Mouse (Mus musculus) neural tube, postnatal 0 days (tissue): ENCODE results near the gene Ppm1f. TPM values are rescaled to one million over a fixed set of nuclear protein-coding genes. Genes with fewer than 3 reads are reported as not detected.

Experiments
- polyA plus RNA-seq: library from polyadenylated mRNA; unstranded; fragments of >200 nt; fragmentation: Nextera tagmentation; extraction: Ambion mirVana; gene quantifications from 2 replicates; pipeline ENCODE4 v1.2.1, GENCODE M21; 2015

The Ppm1f gene
- polyA plus RNA-seq = 14.9 and 16.7 TPM in 2 replicates

DNA sequence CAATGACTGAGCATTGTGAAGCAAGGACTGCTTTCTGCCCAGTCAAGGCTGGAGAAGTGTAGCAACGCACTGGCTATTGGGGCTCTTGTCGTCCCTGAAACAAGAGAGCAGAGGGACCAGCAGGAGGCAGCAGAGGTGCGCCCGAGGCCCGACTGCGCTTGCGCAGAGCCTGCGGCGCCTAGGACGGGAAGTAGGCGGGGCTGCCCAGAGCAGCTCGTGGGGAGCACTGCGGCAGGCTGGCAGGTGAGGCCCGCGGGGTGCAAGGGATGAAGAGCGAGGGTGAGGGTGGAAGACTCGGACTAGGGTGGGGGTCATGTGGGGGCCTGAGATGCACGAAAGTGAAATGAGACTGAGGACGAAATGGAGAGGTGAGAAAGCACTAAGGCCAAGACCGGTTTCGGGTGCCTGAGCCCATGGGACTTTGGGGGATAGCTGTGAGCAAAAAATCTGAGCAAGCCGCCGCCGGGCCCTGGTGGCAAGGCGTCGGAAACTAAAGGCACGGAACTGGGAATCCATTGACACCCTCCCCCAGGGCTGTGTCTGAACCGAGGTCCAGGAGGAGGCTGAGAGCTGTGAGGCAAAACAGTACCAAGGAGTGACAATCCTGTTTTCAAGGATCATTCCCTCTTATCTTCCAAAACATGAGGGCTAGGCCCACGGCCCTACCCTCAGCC, at the start of gene Ppm1f:
Gene Ppm1f (plus strand): TSS at position 88 of the 674 bp plus-strand sequence.

DNA sequence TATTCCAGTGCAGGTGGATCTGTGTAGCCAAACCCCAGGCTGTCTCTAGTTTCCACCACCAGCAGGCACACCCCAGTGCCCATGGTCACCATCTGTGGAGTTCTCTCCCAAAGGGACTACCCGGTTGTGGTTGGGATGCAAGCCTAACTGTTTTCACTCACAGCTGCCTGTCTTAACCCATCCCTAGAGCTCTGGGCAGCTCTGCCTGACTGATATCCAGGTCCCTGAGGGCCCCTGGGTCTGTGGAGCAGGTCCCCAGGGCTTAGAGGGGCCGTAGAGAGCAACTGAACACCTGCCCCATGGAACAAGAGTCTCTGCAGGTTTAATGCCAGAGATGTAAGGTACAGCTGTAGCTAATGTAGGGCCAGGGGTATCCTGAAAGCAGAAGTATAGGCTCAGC, 32.3 kb upstream of the Ppm1f start, which contains the start of gene Igll1:
Gene Igll1 (minus strand): TSS at position 8 of the 400 bp plus-strand sequence.

GRCm38 (mm10) chr16:16870617-16871331, 25.5 kb upstream of the Ppm1f start, which contains the start of the genes Top3b and Vpreb1:
Top3b (plus strand) TSS chr16:16870736.
Vpreb1 (minus strand) TSS chr16:16870843.

Other genes starting within 250 kb of the Ppm1f start
- not detected in 2 replicates for gene Olfr19, start 220.1 kb upstream of the Ppm1f start, polyA plus RNA-seq
- 13.4 and 15.8 TPM in 2 replicates for gene Spag6l, start 67.0 kb upstream of the Ppm1f start, polyA plus RNA-seq
- gene Igll1, start 32.5 kb upstream of the Ppm1f start, polyA plus RNA-seq = 0.36 TPM in 1 of 2 replicates, not detected in the other
- gene Top3b, start 25.7 kb upstream of the Ppm1f start, polyA plus RNA-seq = 56.2 and 56.3 TPM in 2 replicates
- gene Vpreb1, start 25.6 kb upstream of the Ppm1f start, polyA plus RNA-seq = 0.52 and 0.58 TPM in 2 replicates
- 194 and 219 TPM in 2 replicates for gene Mapk1, start 86.9 kb downstream of the Ppm1f start, polyA plus RNA-seq
- gene Ypel1, start 173.2 kb downstream of the Ppm1f start, polyA plus RNA-seq = 45.9 and 60.6 TPM in 2 replicates
- 97.5 and 103 TPM in 2 replicates for gene Ppil2, start 214.8 kb downstream of the Ppm1f start, polyA plus RNA-seq
- gene 2610318N02Rik, start 228.7 kb downstream of the Ppm1f start, polyA plus RNA-seq = 4.6 and 4.8 TPM in 2 replicates
- 24.5 and 25.6 TPM in 2 replicates for gene Sdf2l1, start 235.9 kb downstream of the Ppm1f start, polyA plus RNA-seq
- 53.5 and 57.9 TPM in 2 replicates for gene Ydjc, start 248.2 kb downstream of the Ppm1f start, polyA plus RNA-seq